Mouse (Mus musculus) ES-Bruce4 (cell line): Measurements from ENCODE around the gene Hoxa3.

Source experiments
- CTCF ChIP-seq: IDR thresholded peaks from one replicate; pipeline ENCODE4 v1.8.1; 2011; ENCODE audit warnings: low read depth, low read length
- EP300 ChIP-seq: IDR thresholded peaks from 2 replicates; pipeline ENCODE4 v1.6.1; 2011; ENCODE audit warnings: low read depth, low read length; ENCODE audit not compliant: insufficient read depth
- POLR2A ChIP-seq: IDR thresholded peaks from one replicate; pipeline ENCODE4 v1.8.1; 2011; ENCODE audit warnings: low read length; ENCODE audit not compliant: insufficient read depth

GRCm38 (mm10) chr6:52203121-52203370 lies 10.1 kb downstream of the Hoxa3 start:
- no peak for TF ChIP-seq CTCF
- no peak for TF ChIP-seq POLR2A
- no peak for TF ChIP-seq EP300
